Mouse (Mus musculus) myocyte (in vitro differentiated cells): ENCODE measurements at regions not wholly inside any gene's neighbourhood (a gene's known extent, or its start where the extent isn't known, plus 50 kb on each side); places are given as distances from the start of the nearest gene placed in this dataset.

ENCODE experiments used
- CEBPB ChIP-seq: IDR thresholded peaks from 2 replicates; pipeline ENCODE4 v1.6.1; 2011; ENCODE audit warnings: mild to moderate bottlenecking, moderate library complexity; ENCODE audit not compliant: poor library complexity, insufficient read depth, severe bottlenecking
- E2F4 ChIP-seq: IDR thresholded peaks from one replicate; pipeline ENCODE4 v1.6.1; 2011; ENCODE audit warnings: mild to moderate bottlenecking, control low read depth, moderate library complexity; ENCODE audit not compliant: insufficient read depth
- MAX ChIP-seq: IDR thresholded peaks from one replicate; pipeline ENCODE4 v1.6.1; 2011; ENCODE audit warnings: low read depth, mild to moderate bottlenecking, control low read depth
- MYOD1 ChIP-seq, 3 experiments: IDR thresholded peaks; one replicate each; pipeline ENCODE4 v1.6.1; 2011; ENCODE audit warnings: control low read depth in 2 of 3, low read depth in 2 of 3, mild to moderate bottlenecking in 2 of 3, moderate library complexity in 1 of 3; ENCODE audit not compliant: insufficient read length in 2 of 3, control insufficient read depth in 1 of 3
- POLR2A ChIP-seq: IDR thresholded peaks from one replicate; pipeline ENCODE4 v1.6.1; 2011; ENCODE audit warnings: low read depth, mild to moderate bottlenecking, control low read depth, moderate library complexity; ENCODE audit not compliant: insufficient read length
- POLR2AphosphoS2 ChIP-seq: IDR thresholded peaks from one replicate; pipeline ENCODE4 v1.6.1; 2011; ENCODE audit warnings: low read depth, control low read depth; ENCODE audit not compliant: insufficient read length
- TCF12 ChIP-seq: IDR thresholded peaks from one replicate; pipeline ENCODE4 v1.6.1; 2011; ENCODE audit warnings: mild to moderate bottlenecking, control low read depth; ENCODE audit not compliant: poor library complexity, insufficient read depth, severe bottlenecking
- TCF3 ChIP-seq: IDR thresholded peaks from one replicate; pipeline ENCODE4 v1.6.1; 2011; ENCODE audit warnings: low read depth, control low read depth; ENCODE audit not compliant: insufficient read length
- USF1 ChIP-seq: IDR thresholded peaks from one replicate; pipeline ENCODE4 v1.6.1; 2011; ENCODE audit warnings: low read depth, mild to moderate bottlenecking, control low read depth, moderate library complexity

DNA sequence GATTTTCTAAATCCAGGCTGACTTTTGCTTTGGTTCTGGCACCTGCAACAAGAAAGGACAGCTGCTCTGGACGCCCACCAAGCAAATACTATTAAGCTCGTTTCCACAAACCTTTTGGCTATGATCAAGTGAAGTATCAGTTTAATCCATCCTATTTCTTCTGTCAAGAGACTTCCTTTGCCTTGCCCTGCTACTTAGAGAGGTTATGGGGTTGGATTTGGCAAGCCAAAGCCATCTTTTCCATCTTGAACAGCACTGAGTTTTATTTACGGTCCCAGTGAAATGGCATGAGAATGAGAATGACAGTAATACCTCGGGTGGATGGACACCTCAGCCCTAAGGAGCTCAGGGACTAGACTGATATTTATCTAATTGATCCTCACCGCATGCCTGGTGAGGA is 285.4 kb downstream of the Cenpc1 start:
- no peak for TF ChIP-seq POLR2A
- no peak for TF ChIP-seq TCF12
- TF ChIP-seq E2F4 = no peak
- TF ChIP-seq POLR2AphosphoS2 = no peak
- TF ChIP-seq USF1 = no peak
- TF ChIP-seq MYOD1 (IDR thresholded peaks at IDR 0.05; ENCODE audit: control insufficient read depth in 1 of 3, insufficient read length in 2 of 3, low read depth in 2 of 3) = no peak
- no peak for TF ChIP-seq MAX
- no peak for TF ChIP-seq TCF3
- no peak for TF ChIP-seq CEBPB
